Mouse (Mus musculus) ovary, adult 18-20 months (tissue): ENCODE results near the gene Lama1.
A peak's percentile ranks its signal among the peaks of the same experiment; 100 is the strongest.

Source experiments
- DNase-seq: peaks from one replicate; pipeline ENCODE4 v3.0.0; 2022; ENCODE audit warnings: low spot score, mixed read lengths

Gene Lama1

DNA sequence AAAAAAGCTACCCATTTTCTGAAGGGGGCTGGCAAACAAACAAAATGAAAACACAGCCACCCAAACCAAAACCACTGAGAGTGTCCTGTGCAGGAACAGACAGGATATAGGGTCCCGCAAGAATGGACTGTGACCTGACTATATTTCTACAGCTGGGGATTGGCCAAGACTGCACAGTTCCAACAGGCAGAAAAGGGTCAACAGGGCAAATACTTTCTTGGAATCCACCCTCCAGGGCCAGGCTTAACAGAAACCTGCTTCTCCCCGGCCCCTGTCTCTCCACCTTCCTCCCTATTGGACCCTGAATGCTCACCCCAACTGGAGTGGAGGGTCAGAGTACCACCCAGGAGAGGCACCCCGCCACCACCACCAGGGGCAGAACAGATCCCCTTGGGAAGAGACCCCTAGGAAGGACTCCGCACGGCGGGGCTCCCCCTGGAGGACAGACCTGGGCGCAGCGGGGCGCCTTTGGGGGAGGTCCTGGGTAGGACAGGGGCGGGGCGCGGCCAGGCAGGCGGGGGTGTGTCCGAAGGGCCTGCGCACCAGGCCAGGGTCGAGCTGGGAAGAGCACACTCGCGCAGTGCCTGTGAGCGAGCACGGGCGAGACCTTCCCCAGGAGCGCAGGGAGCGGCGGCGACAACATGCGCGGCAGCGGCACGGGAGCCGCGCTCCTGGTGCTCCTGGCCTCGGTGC lies at the start of gene Lama1:
TSS of gene Lama1 (plus strand) at position 566 of the 693 bp plus-strand sequence.
- DNase-seq: peak; percentile 88

DNA sequence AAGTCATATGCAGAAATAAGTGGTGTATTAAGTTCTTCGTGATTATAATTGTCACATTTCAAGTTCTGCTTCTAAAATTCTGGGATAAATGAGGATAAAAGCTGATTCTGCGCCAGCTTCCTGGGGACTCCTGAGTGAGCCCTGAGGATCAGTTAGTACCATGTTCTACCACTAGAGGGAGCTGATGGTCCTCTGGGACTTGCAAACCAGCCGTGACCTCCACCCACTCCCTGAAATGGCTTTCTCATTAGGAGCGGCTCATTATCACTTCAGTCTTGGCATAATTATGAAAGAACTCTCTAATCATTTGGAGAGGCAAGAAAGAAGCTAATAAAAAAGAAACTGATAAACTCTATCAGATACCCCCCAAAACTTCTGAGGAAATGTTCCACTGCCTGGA lies 45.6 kb upstream of the Lama1 start:
- DNase-seq: peak; percentile 68

DNA sequence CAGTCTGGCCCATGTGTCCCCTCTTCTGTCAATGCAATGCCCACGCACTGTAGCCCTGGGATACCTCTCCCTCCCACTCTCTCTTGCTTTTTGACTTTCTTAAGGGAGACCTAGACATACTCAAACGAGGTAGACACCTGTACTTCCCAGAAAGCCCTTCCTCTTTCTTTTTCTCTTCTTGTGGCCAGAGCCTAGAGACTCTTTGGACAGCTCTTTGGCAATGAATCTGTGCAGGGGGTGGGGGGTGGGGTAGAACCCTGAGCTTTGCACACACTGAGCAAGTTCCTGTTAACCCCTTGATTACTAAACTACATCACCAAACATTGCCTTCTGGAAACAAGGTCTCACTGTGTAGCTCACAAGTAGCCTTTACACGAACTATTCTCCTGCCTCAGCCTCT lies 32.8 kb upstream of the Lama1 start:
- DNase-seq: no peak

DNA sequence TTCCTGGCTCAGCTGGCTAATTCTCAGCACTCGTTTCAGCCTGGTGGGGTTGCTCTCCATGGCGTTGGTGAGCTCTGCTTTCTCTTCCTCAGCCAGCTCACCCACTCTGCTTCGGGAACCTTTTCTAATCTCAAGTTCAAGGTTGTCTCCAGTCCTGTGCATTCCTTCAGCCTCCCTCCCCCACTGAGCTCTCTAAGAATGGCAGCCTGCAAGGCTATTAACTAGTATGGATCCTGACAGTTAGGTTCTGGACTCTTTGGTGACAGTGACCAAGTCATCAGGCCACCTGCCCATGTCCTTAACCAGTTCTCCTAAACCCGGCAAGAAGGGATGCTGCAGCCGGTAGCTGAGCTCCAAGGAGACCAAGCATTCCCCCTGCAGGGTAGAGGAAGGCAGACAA lies 30.1 kb upstream of the Lama1 start:
- DNase-seq: peak; percentile 49

DNA sequence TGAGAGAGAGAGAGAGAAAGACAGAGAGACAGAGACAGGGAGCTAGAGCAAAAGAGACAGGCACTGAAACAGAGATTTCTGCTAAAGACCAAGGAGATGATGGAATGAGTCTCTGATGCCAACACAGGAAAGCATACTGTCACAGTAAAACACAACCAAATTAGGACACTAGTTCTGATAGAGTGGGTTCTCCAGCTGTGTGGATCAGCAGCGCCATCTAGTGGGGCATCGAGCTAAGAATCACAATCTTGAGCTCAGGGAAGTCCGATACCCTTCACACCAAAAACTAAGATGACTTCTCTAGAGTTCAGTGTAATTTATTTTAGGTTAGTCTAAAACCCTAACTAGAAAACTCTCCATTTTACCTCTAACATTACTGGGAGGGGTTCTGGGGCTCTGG lies 29.1 kb upstream of the Lama1 start:
- DNase-seq: peak; percentile 62

DNA sequence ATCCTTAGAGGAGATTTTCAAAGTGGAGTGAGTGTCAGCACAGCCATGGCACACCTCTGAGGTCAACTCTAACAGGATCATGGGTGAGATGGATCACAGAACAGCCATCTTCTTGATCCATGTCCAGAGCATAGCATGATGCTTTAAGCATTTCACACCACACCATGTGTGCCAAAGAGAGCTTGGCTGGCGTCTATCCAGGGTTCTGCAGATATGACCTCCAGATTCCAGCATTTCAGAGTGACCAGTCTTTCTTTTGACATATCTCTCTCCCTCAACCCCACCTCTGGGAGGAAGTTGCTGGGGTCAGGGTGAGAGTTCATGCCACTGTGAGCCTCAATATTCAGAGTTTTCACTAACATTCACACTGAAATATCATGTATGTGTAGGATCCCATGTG lies 18.5 kb upstream of the Lama1 start:
- DNase-seq: no peak

DNA sequence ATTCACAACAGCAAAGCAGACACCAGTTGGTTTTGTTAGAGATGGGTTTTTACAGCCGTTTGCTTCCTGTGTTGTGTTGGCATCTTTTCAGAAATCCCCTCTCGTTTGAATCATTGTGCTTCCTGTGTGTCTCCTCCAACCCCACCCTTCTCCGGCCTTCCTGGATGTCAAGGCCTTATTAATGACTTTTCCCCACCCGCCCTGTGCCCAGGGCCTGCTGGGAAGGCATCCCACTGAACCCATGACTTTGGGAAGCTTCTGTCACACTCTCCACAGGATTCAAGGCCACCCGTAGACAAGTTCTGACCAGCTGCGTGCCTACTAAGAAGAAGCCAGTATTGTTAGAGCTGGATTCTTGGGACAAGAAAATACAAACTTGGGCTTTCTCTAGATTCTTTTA lies 16.0 kb upstream of the Lama1 start:
- no peak for DNase-seq

DNA sequence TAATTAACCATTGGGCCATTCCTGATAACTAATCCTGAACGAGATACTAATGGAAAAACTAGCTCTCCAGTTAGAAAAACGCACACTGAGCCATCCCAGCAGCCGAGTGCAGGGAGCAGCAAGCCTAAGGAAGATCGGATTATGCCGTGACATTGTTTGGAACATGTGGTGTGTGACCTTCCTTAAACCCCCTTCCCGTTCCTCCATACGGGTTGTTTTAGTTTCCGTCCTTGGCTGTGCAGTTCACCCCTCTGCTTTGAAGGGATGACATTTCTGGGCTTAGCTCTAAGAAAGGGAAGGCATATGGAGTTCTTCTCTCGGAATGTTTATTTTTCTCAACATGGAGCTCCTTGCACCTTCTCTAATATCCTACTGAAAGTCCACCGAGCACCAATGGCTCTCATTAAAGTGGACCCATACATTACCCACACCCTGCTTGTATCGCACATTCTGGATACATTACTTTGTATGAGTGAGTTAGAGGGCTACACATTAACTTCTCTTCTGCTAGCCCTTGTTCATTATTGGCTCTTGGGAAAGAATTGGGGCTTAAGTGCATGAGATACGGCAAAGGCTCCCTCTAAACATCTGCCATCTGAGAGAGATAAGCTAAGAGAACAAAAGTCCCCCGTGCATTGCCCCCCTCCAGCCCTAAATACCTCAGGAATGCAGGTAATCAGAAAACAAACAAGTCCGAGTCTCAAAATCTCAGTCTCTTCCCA lies 11.9 kb upstream of the Lama1 start:
- DNase-seq: no peak

DNA sequence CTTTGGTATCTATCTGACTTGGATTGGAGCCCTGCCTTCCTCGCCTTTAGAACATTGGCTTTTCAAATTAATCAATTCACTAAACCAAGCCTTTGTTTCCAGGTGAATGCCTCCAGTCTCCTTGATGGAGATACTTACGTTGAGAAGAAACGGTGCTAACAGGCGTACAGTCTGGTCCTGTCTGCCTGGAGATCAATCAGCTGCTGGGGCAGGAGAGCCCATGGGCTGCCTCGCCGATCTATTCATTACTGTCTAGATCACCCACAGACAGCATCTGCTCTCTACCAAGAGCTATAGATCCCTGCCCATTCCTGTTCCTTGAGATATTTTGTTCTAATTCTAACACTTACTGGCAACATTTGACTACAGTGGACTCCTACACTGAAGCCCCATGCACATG lies 9.6 kb upstream of the Lama1 start:
- DNase-seq: no peak

DNA sequence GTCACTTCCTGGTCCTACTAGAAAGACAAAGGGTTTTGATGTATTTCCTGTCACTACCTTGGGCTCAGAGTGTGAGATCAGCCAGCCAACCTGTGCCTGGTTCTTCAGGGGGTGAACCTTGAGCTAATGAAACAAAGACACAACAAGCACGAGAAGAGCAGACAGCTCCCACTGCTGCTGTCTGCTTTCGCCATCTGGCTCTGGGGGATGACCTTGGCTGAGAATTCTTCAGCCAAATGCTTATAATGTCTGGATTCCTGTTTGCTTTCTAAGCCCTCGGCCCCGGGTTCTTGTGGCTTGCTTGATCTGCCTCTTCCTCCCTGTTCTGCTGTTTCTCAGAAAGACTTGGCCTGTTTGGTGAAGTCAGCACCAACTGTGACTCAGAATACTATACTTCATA lies 6.4 kb upstream of the Lama1 start:
- peak; percentile 79 for DNase-seq

DNA sequence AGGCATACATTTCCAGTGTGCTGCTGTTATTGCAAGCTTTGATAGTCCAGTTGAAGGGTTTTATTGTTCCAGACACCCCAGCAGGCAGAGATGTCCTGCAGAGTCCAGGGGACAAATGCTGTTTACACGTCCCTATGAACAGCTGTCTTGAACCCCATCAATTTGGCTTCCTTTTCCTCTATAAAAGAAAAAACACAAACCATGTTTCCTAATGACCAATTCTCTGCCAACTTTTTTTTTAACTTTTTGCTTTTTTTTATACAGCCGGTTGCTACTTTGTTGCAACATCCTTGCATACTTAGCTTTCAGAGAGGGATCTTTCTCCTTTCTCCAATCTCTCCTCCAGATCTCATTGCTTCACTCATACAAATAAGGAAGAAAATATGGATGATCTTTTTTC lies 4.4 kb upstream of the Lama1 start:
- DNase-seq: no peak

DNA sequence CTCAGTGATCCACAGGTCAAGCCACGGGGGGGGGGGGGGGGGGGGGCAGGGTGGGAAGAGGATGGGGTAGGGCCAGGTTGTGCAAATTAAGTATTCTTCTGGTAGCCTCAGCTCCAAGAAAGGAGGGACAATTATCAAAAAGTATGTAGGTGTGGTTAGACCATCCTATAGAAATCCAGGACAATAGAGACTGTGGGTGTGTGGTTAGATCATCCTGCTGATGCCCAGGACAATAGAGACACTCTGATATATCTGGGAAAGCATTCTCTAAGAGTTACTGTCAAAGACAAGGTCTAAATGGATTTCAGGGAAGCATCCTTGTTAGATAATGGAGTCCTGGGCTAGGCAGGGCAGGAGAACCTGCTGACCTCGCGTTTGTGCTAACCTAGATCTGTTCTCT lies 3.2 kb upstream of the Lama1 start:
- no peak for DNase-seq

DNA sequence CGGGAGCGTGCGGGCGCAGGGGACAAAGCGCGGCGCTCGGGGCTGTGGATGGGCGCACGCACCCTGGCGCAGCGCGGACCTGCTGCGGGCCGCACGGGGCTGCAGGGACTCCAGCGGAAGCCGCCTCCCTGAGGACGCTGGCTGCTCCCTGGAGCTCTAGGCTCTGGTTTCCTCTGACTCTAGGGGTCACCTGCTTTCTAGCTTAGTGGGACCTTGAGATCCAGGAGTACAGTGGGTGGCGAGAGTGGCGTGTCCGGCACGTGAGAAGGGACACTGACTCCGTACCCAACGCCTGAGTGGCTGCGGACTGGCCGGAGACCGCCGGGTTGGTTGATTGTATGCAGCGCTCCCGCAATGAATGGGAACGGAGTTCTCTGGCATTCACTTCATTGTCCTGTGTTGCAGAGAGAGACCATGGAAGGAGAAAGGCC lies 417 bp downstream of the Lama1 start:
- DNase-seq: no peak

DNA sequence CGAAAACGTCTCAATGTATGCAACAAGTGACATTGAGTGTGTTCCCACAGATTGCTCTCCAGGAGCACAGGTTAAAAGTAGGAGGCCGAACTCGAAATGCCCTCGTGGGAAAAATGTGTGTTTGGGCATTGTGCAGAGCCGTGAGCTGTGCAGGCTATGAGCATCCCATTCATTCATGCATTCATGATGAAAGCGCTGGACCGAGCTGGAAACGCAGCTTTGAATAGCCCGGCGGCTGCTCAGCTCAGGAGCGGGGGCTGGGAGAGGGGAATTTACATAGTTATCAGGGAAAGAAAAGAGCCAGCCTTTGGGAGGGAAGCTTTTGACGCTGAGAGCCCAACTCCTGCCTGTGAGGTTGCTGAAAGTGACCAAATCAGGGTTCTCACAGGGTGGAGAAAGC lies 1.2 kb downstream of the Lama1 start:
- no peak for DNase-seq

DNA sequence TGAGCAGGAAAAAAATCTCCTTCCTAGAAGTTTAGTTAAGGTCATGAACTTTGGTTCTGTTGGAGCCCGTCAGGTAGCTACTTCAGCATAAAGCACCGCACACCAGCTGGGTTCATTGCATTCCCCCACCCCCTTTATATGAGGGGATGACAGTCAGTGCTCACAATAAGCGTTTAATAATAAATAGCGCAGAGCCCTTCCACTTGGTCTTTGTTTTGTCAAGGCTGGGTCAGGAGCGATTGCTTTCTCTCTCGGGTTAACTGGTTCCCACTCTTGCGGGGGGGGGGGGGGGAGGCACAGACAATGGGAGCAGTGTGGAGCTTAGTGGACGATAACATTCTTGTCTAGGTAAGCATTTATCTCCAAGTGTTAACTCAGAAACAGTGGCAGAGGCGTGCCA lies 4.7 kb downstream of the Lama1 start:
- no peak for DNase-seq

DNA sequence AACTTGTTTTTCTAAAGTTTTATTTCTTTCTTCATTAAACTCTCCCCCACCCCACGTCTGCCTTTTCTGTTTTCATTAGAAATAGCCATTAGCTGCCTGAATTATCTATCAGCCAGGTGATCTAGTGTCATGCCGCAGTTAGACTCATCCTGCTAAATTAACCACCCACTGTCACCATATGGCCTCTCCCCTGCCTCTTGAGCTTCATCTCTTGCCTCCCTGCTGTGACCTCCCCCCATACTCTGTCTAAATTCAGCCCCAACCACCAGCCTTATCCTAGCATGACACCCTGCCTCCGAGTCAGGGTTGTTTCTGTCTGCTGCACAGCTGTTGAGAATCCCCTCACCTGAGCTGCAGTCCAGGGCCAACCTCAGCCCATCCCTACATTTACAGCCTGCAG lies 5.9 kb downstream of the Lama1 start:
- no peak for DNase-seq

DNA sequence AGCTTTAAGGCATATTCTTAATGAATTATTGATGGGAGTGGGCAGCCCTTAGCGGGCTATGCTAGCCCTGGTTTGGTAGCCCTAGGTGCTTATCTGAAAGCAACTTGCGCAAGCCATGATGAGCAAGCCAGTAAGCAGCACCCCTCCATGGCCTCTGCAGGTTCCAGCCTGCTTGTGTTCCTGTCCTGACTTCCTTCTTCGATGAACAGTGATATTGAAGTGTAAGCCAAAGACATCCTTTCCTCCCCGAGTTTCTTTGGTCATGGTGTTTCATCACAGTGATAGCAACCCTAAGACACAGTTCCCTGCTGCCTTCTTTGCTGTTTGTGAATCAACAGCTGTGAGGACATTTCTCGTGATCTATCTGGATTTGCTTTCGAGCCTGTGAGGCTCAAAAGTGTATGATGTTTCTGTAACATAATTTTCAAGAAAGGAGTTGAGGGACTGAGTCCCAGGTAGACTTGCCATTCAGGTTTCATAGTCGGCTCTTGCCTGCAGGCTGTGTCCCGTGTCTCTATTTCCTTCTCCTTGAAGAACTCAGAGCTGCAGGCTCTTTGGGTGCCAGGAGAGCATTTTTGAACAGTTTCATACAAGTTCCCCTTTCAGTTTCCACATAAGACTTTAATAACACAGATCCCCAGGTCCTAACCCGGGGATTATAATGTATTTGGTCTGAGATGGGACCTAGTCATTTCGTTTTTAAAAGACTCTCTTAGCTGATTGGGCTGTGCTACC lies 8.1 kb downstream of the Lama1 start:
- no peak for DNase-seq

DNA sequence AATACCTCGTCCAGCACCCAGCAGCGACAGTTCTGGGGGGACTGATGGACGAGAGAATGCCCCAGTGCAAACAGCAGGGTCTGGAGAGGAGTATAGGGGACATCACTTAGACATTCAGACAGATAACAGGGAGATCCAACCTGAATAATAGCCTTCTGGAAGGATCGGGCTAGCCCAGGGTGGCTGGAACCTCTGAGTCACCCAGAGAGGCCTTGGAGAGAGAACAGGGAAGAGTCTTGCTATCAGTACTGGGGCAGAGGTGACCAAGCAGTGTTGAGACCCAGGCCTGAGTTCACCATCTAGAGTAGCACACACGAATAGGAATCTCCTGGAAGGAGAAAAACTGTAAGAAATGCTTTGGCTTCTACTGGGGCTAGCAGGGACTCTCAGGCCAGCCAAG lies 9.3 kb downstream of the Lama1 start:
- DNase-seq: peak; percentile 40

DNA sequence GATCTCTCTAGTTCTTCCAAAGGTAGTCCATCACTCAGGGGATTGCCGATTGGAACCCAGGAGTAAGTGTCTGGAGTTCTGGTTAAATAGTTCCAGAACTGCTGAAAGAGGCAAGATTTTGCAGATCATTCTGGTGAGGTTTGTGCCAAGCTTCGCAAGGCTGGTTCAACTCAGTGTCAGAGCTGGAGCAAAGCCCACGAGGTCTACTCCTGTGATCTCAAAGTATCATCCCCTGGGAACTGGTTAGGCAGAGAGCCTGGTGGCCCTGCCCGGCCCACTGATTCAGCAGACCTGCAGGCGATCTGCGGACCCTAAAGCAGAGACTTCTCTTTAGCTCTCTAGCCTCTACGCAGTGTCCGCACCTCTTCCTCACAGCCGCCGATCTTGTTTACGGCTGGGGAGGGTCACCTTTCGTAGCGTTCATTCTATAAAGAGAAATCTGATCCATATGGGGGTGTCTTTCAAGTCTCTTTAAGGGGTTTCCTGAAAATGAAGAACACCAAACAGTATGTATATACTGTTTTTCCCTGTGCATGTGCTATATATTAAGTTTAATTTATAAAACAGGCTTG lies 10.8 kb downstream of the Lama1 start:
- peak; percentile 31 for DNase-seq

DNA sequence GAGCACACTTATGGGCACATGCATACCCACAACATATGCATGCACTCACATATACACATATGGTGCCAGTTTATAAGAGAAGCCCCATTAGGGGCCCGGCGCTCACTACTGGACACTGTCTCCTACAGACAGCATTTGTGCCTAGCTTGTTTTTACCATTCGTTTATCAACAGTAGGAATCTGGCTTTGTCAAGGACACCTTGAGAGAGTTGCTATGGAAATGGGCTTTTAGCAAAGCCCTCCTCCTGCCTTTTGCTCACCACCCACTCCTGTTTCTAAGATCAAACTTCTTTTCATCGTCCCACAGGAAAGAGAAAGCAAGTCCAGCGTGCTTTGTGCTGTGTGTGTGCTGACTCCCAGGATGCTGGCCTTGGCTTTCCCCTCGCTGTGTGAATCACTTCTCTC lies 13.3 kb downstream of the Lama1 start:
- peak; percentile 50 for DNase-seq

DNA sequence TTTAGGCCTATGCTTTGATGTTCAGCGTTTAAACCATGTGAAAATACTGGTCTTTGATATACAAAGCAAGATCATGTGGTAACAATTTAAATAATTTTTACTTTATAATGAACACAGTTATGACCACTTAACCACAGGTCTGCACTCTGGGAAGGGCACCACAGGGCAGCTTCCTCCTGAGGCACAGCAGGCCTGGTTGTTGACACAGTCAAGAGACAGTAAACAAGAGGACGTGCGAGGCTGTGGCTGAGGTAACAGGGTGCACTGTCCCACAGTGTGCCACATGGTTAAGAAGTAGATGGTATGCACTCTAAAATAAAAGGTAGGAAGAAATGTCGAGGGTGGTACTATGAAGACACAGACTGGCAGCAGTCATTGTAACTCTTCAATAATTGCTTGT lies 14.3 kb downstream of the Lama1 start:
- no peak for DNase-seq

DNA sequence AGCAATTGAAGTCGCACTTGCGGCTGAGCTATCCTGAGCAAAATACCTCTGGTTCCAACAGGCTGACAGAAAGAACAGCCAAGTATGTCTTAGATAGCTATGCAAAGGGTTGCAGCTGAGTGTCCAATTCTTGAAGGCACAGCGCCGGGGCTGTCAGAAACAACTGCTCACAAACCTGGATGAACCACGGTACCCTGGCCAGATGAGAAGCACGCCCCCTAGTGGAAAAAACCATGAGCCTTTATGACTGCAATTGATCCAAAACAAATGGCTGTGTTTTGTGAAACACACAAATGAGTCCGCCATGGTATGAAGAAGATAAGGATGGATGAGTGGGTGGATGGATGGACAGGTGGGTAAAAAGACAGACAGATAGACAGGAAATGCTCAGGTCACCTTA lies 15.9 kb downstream of the Lama1 start:
- no peak for DNase-seq

DNA sequence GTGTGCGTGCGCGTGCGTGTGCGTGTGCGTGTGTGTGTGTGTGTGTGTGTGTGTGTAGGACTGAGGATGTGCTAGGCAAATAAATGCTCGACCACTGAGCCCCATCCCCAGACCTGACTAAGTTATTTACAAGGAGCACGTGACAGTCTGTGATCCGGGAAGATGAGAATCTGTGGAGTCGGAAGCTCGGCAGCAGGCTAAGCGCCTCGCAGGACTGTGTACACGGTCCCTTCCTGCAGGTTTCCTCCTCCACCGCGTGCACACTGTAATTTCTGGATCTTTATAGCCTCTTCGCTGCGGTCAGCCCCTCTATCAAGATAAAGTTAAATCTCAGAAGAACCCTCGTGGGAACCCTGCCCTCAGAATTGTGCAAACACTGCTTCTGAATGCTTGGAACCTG lies 18.4 kb downstream of the Lama1 start:
- DNase-seq: no peak
